Mouse (Mus musculus): Measurements from ENCODE around the gene Tssc4. TPM values are rescaled to one million over a fixed set of nuclear protein-coding genes. Genes with fewer than 3 reads are reported as not detected.

Gene Tssc4
- polyA plus RNA-seq, 1 experiment from 2014 or later, result 32.8 TPM

GRCm38 (mm10) chr7:143036787-143037186, 32.3 kb upstream of the Tssc4 start:
- Histone ChIP-seq H3K36me3 (ENCODE audit: control insufficient read depth, insufficient read depth) (no peaks in the 10 kb centered on the region), H3K27ac (ENCODE audit: low read depth, low read length) (no peak overlapping the region), H3K9ac (ENCODE audit: low read depth, low read length) (no peak overlapping the region), H3K4me1 (replicated peaks; ENCODE audit: control insufficient read depth, insufficient read depth, low read length) (0 out of 2 replicates have a peak, but pooled peaks cover 4% of the 10 kb centered on the region), H3K4me3 (ENCODE audit: low read depth, low read length) (no peak overlapping the region), H3K27me3 (replicated peaks; ENCODE audit: control insufficient read depth, insufficient read depth, low read length) (peaks cover 3% of the 10 kb centered on the region; the same call in 1 of the 2 replicates), H3K4me2 (replicated peaks; ENCODE audit: low read depth) (no peak overlapping the region), H3K9me3 (ENCODE audit: control insufficient read depth) (no peaks in the 10 kb centered on the region)
- no peak for TF ChIP-seq CTCF (IDR thresholded peaks at IDR 0.05; ENCODE audit: low read depth)
- 79% methylated on average over 3 of the region's 3 CpGs for WGBS
- ATAC-seq, result no peak

DNA sequence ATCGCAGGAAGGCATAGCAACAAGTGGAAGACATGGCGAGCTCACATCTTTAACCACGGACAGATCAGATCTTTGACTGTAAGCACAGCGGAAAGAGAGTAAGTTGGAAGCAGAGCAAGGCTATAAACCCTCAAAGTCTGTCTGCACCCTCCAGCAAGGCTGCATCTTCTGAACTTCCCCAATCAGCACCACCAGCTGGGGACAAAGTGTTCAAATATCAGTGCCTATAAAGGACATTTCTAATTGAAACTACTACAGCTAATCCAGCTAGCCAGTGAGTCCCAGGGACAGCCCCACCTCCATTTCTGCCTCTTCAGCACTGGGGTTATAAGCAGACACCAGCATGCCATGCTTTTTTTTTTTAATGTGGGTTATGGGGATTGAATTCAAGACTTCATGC, 31.7 kb upstream of the Tssc4 start:
- ATAC-seq, result no peak

DNA sequence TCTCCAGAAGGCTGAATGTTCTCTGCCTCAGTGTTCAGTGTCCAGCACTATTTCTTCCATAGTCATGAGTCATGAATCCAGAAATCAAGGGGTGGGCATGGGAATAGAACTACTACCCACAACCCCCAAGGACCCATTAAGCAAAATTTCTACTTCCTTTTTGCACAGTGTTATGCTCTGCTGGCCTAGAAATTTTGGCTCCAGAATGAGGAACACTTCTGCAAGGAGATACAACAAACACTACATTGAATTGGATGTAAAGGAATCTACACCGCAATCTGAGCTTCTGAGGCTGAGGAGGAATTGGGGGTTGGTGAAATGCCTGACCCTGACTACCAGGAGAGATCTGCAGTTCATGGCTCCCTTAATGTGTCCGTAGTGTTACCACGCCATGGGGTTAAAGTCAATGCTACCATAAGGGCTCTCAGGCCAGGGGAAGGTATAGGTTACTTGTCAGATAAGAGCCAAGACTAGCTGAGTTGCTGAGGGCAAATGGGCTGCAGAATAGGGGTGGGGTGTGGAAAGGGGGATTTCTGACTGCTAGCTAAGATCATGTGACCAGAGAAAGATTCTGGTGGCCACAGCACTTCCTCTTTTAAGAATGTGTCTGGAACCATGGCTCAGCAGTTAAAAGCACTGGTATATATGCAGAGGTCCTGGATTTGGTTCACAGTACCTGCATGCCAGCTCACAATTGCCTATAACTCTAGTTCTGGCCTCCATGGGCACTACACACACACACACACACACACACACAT, 30.7 kb upstream of the Tssc4 start:
- no peak for ATAC-seq
- Histone ChIP-seq H3K9me3 (ENCODE audit: control insufficient read depth) (no peaks in the 10 kb centered on the region), H3K9ac (ENCODE audit: low read depth, low read length) (no peak overlapping the region), H3K27ac (ENCODE audit: low read depth, low read length) (no peak overlapping the region), H3K4me3 (ENCODE audit: low read depth, low read length) (no peak overlapping the region), H3K4me2 (replicated peaks; ENCODE audit: low read depth) (no peak overlapping the region), H3K36me3 (ENCODE audit: control insufficient read depth, insufficient read depth) (no peaks in the 10 kb centered on the region), H3K4me1 (replicated peaks; ENCODE audit: control insufficient read depth, insufficient read depth, low read length) (0 out of 2 replicates have a peak, but pooled peaks cover 8% of the 10 kb centered on the region), H3K27me3 (replicated peaks; ENCODE audit: control insufficient read depth, insufficient read depth, low read length) (peaks cover 3% of the 10 kb centered on the region; the same call in 1 of the 2 replicates)
- WGBS, result 91% methylated on average over 3 of the region's 3 CpGs
- TF ChIP-seq CTCF (IDR thresholded peaks at IDR 0.05; ENCODE audit: low read depth), result no peak

More for the DNA sequence above, 31.7 kb upstream of the Tssc4 start:
- Histone ChIP-seq H3K27ac (ENCODE audit: low read depth, low read length) (no peak overlapping the region), H3K4me1 (replicated peaks; ENCODE audit: control insufficient read depth, insufficient read depth, low read length) (0 out of 2 replicates have a peak, but pooled peaks cover 8% of the 10 kb centered on the region), H3K9me3 (ENCODE audit: control insufficient read depth) (no peaks in the 10 kb centered on the region), H3K27me3 (replicated peaks; ENCODE audit: control insufficient read depth, insufficient read depth, low read length) (peaks cover 3% of the 10 kb centered on the region; the same call in 1 of the 2 replicates), H3K4me3 (ENCODE audit: low read depth, low read length) (no peak overlapping the region), H3K9ac (ENCODE audit: low read depth, low read length) (no peak overlapping the region), H3K4me2 (replicated peaks; ENCODE audit: low read depth) (no peak overlapping the region), H3K36me3 (ENCODE audit: control insufficient read depth, insufficient read depth) (no peaks in the 10 kb centered on the region)
- 91% methylated on average over 4 of the region's 4 CpGs for WGBS
- no peak for TF ChIP-seq CTCF (IDR thresholded peaks at IDR 0.05; ENCODE audit: low read depth)

- no peak for ATAC-seq
- Histone ChIP-seq H3K27me3 (replicated peaks; ENCODE audit: control insufficient read depth, insufficient read depth, low read length) (peaks cover 3% of the 10 kb centered on the region; the same call in 1 of the 2 replicates), H3K4me1 (replicated peaks; ENCODE audit: control insufficient read depth, insufficient read depth, low read length) (0 out of 2 replicates have a peak, but pooled peaks cover 8% of the 10 kb centered on the region), H3K4me3 (ENCODE audit: low read depth, low read length) (no peak overlapping the region), H3K27ac (ENCODE audit: low read depth, low read length) (no peak overlapping the region), H3K9me3 (ENCODE audit: control insufficient read depth) (no peaks in the 10 kb centered on the region), H3K36me3 (ENCODE audit: control insufficient read depth, insufficient read depth) (no peaks in the 10 kb centered on the region), H3K4me2 (replicated peaks; ENCODE audit: low read depth) (no peak overlapping the region), H3K9ac (ENCODE audit: low read depth, low read length) (no peak overlapping the region)
- WGBS, result 96% methylated on average over 3 of the region's 3 CpGs
- TF ChIP-seq CTCF (IDR thresholded peaks at IDR 0.05; ENCODE audit: low read depth), result no peak
Measured at GRCm38 (mm10) chr7:143040561-143040960, 28.5 kb upstream of the Tssc4 start.

GRCm38 (mm10) chr7:143041138-143041822, 27.8 kb upstream of the Tssc4 start:
- ATAC-seq, result no peak
- no peak overlapping the region for H3K9ac ChIP-seq (ENCODE audit: low read depth, low read length)
- 43% methylated on average over 3 of the region's 3 CpGs for WGBS
- H3K27me3 ChIP-seq (replicated peaks; ENCODE audit: control insufficient read depth, insufficient read depth, low read length), result peaks cover 3% of the 10 kb centered on the region; the same call in 1 of the 2 replicates
- H3K4me2 ChIP-seq (replicated peaks; ENCODE audit: low read depth), result no peak overlapping the region
- H3K27ac ChIP-seq (ENCODE audit: low read depth, low read length), result no peak overlapping the region
- no peaks in the 10 kb centered on the region for H3K9me3 ChIP-seq (ENCODE audit: control insufficient read depth)
- 0 out of 2 replicates have a peak, but pooled peaks cover 8% of the 10 kb centered on the region for H3K4me1 ChIP-seq (replicated peaks; ENCODE audit: control insufficient read depth, insufficient read depth, low read length)
- no peak for TF ChIP-seq CTCF (IDR thresholded peaks at IDR 0.05; ENCODE audit: low read depth)
- H3K36me3 ChIP-seq (ENCODE audit: control insufficient read depth, insufficient read depth), result no peaks in the 10 kb centered on the region
- no peak overlapping the region for H3K4me3 ChIP-seq (ENCODE audit: low read depth, low read length)

DNA sequence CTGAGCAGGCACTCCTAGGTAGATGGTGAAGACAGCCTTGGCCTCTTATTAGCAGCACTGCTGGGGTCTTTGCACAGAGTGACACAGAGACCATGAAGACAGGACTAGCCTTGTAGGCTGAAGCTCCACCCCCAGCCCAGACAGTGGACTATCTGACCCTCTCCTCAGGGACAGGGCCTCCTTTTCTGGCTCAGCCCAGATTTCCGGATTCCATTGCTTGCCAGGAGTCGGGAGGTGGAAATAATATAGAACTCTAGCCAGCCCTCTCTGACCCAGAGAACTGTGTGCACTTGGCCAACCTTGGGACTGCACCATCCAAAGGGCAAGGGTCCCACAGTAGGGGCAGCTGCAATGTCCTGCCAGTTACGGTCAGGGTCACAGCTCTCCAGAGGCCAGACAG, 27.0 kb upstream of the Tssc4 start:
- Histone ChIP-seq H3K4me1 (replicated peaks; ENCODE audit: control insufficient read depth, insufficient read depth, low read length) (0 out of 2 replicates have a peak, but pooled peaks cover 8% of the 10 kb centered on the region), H3K27me3 (replicated peaks; ENCODE audit: control insufficient read depth, insufficient read depth, low read length) (peaks cover 3% of the 10 kb centered on the region; the same call in 1 of the 2 replicates), H3K4me2 (replicated peaks; ENCODE audit: low read depth) (no peak overlapping the region), H3K9me3 (ENCODE audit: control insufficient read depth) (no peaks in the 10 kb centered on the region), H3K27ac (ENCODE audit: low read depth, low read length) (no peak overlapping the region), H3K9ac (ENCODE audit: low read depth, low read length) (no peak overlapping the region), H3K4me3 (ENCODE audit: low read depth, low read length) (no peak overlapping the region), H3K36me3 (ENCODE audit: control insufficient read depth, insufficient read depth) (no peaks in the 10 kb centered on the region)
- WGBS, result 73% methylated on average over 3 of the region's 3 CpGs
- no peak for ATAC-seq
- TF ChIP-seq CTCF (IDR thresholded peaks at IDR 0.05; ENCODE audit: low read depth), result no peak
